Mouse (Mus musculus) cerebellum, adult 8-10 months (tissue): ENCODE results near the gene Olfr59.

Source experiments
- DNase-seq: peaks from one replicate; pipeline ENCODE4 v3.0.0; 2022

The Olfr59 gene

DNA sequence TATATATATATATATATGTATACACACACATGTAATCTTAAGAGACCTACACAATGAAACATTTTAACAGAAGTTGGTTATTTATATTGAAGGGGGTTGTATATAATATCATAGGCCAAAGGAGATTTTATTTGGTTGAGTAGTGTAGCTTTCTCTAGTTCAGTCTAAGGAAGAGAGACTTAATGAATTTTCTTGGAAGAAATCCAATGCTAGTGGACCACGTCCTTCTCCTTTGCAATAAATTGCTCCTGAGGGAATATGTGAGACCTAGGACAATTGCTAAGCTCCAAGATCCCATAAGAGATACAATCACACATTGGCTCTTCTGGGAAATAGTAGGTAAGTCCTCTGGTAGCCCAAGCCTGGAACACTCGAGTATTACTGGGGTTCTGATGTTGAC lies at the start of gene Olfr59:
Gene Olfr59, plus strand, starts transcription at position 301 of the 400 bp plus-strand sequence.
- no peak for DNase-seq

GRCm38 (mm10) chr11:74241201-74241600 lies 42.3 kb upstream of the Olfr59 start:
- DNase-seq, result no peak

DNA sequence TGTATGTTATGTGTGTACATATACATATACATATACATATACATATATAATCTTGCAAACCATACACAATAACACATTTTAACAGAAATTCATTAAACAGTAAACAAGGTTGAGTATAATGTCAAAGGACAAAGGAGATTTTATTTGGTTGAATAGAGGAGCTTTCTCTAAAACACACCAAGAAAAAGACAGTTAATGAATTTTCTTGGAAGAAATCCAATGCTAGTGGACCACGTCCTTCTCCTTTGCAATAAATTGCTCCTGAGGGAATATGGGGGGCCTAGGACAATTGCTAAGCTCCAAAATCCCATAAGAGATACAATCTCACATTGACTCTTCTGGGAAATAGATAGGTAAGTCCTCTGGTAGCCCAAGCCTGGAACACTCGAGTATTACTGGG lies 24.0 kb upstream of the Olfr59 start, which contains the start of gene Olfr406:
Gene Olfr406, plus strand, starts transcription at position 301 of the 400 bp plus-strand sequence.
- no peak for DNase-seq

- DNase-seq, result no peak
Observed at GRCm38 (mm10) chr11:74287256-74287655, 3.7 kb downstream of the Olfr59 start.

DNA sequence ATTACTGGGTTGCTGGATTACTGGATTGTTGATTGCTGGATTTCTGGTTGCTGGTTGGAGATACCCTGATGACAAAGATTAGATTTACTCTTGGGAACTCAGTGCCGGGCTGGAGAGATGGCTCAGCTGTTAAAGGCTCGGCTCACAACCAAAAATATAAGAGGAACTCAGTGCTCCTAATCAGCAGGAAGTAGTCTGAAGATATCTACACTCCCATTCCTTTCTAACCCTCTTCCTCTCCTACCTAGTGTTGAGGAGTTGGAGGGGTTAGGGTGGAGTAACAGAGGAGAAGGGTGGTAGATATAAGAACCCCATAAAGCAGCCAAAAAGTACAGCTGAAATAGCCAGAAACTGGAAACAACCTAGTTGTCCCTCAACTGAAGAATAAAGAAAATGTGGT lies 42.5 kb downstream of the Olfr59 start:
- no peak for DNase-seq

GRCm38 (mm10) chr11:74328781-74329180 lies 45.2 kb downstream of the Olfr59 start:
- DNase-seq, result no peak

GRCm38 (mm10) chr11:74337931-74338330 lies 54.4 kb downstream of the Olfr59 start, which contains the start of gene Olfr410:
Olfr410 (minus strand) TSS chr11:74338031.
- DNase-seq, result no peak
